Mouse (Mus musculus): ENCODE measurements around the gene Ate1. TPM values are rescaled to one million over a fixed set of nuclear protein-coding genes. Genes with fewer than 3 reads are reported as not detected.

The Ate1 gene
- total RNA-seq (2021) (10 to 100 TPM; 34.1 to 34.9 TPM), polyA plus RNA-seq (2012; rRNA removed) (8.9 and 18.1 TPM in 2 replicates)
- long read RNA-seq, full-length matches to known transcripts, result 19 of 25 reads
- long read RNA-seq, partial matches to known transcripts, result 0 of 25 reads
- long read RNA-seq, other reads (novel, unspliced or antisense), result 6 of 25 reads

- no peaks in the 10 kb centered on the region for H3K27me3 ChIP-seq (ENCODE audit: control insufficient read depth, insufficient read depth, low read length)
- no peak for DNase-seq
- no peaks in the 10 kb centered on the region for H3K4me1 ChIP-seq (ENCODE audit: control insufficient read depth, insufficient read depth, low read length)
- peak within 1 kb of the TSS; percentile 93 for H3K9ac ChIP-seq (ENCODE audit: low read depth, low read length)
- H3K79me2 ChIP-seq (replicated peaks; ENCODE audit: control insufficient read depth, insufficient read depth, low read length), result no peaks in the 10 kb centered on the region; the same call in 1 of the 2 replicates
- intact Hi-C loops (cut with DNase I), result no loop called here
- TF ChIP-seq CTCF (IDR thresholded peaks at IDR 0.05) (no peak), POLR2A (IDR thresholded peaks at IDR 0.05; ENCODE audit: insufficient read depth, low read depth, low read length) (no peak), EP300 (IDR thresholded peaks at IDR 0.05; ENCODE audit: insufficient read depth, low read depth, low read length) (no peak)
- H3K27ac ChIP-seq, result peak within 1 kb of the TSS; percentile 94
- H3K4me3 ChIP-seq, result peak within 1 kb of the TSS; percentile 94
- WGBS, result 13% methylated on average over 20 of the region's 20 CpGs
- peaks cover 13% of the 10 kb centered on the region for H3K36me3 ChIP-seq (ENCODE audit: control insufficient read depth, insufficient read depth, low read length)
These were observed at the start of gene Ate1 for GRCm38 (mm10) chr7:130520049-130520425. Gene Ate1, minus strand, starts transcription at chr7:130520369.

GRCm38 (mm10) chr7:130568783-130569436, 48.7 kb upstream of the Ate1 start:
- WGBS, result 43% methylated on average over 9 of the region's 9 CpGs
- TF ChIP-seq EP300 (IDR thresholded peaks at IDR 0.05; ENCODE audit: insufficient read depth, low read depth, low read length) (peak; percentile 64; the same call in 1 of the 2 replicates), CTCF (IDR thresholded peaks at IDR 0.05) (no peak), POLR2A (IDR thresholded peaks at IDR 0.05; ENCODE audit: insufficient read depth, low read depth, low read length) (no peak)
- Histone ChIP-seq H3K36me3 (ENCODE audit: control insufficient read depth, insufficient read depth, low read length) (peaks cover 4% of the 10 kb centered on the region; the same call in 1 of the 2 replicates), H3K4me1 (ENCODE audit: control insufficient read depth, insufficient read depth, low read length) (peaks cover 8% of the 10 kb centered on the region; the same call in 1 of the 2 replicates), H3K9ac (ENCODE audit: low read depth, low read length) (no peak overlapping the region), H3K79me2 (replicated peaks; ENCODE audit: control insufficient read depth, insufficient read depth, low read length) (no peaks in the 10 kb centered on the region; the same call in 1 of the 2 replicates), H3K27me3 (ENCODE audit: control insufficient read depth, insufficient read depth, low read length) (no peaks in the 10 kb centered on the region), H3K27ac (peak overlapping the region; percentile 82), H3K4me3 (no peak overlapping the region)
- DNase-seq, result peak; percentile 35 to 61
- intact Hi-C loops (cut with DNase I), result loop anchor here (2.0 kb wide), 1 partner anchor 14 kb away; no protein-coding TSS in a partner anchor

- H3K27ac ChIP-seq, result peak overlapping the region; percentile 26; the same call in 1 of the 2 replicates
- no peak for DNase-seq
- 25% methylated on average over 3 of the region's 3 CpGs for WGBS
- peaks cover 3% of the 10 kb centered on the region; the same call in 1 of the 2 replicates for H3K4me1 ChIP-seq (ENCODE audit: control insufficient read depth, insufficient read depth, low read length)
- H3K9ac ChIP-seq (ENCODE audit: low read depth, low read length), result no peak overlapping the region
- H3K79me2 ChIP-seq (replicated peaks; ENCODE audit: control insufficient read depth, insufficient read depth, low read length), result no peaks in the 10 kb centered on the region; the same call in 1 of the 2 replicates
- H3K27me3 ChIP-seq (ENCODE audit: control insufficient read depth, insufficient read depth, low read length), result no peaks in the 10 kb centered on the region
- peaks cover 8% of the 10 kb centered on the region; the same call in 1 of the 2 replicates for H3K36me3 ChIP-seq (ENCODE audit: control insufficient read depth, insufficient read depth, low read length)
- TF ChIP-seq CTCF (IDR thresholded peaks at IDR 0.05), result no peak
- TF ChIP-seq EP300 (IDR thresholded peaks at IDR 0.05; ENCODE audit: insufficient read depth, low read depth, low read length), result no peak
- no peak for TF ChIP-seq POLR2A (IDR thresholded peaks at IDR 0.05; ENCODE audit: insufficient read depth, low read depth, low read length)
- no peak overlapping the region for H3K4me3 ChIP-seq
- intact Hi-C loops (cut with DNase I), result no loop called here
These were observed 44.4 kb upstream of the Ate1 start for GRCm38 (mm10) chr7:130564596-130564995.

GRCm38 (mm10) chr7:130563880-130564279, 43.7 kb upstream of the Ate1 start:
- H3K27ac ChIP-seq, result no peak overlapping the region

GRCm38 (mm10) chr7:130563276-130563675, 43.1 kb upstream of the Ate1 start:
- peaks cover 1% of the 10 kb centered on the region; the same call in 1 of the 2 replicates for H3K4me1 ChIP-seq (ENCODE audit: control insufficient read depth, insufficient read depth, low read length)
- no peaks in the 10 kb centered on the region for H3K27me3 ChIP-seq (ENCODE audit: control insufficient read depth, insufficient read depth, low read length)
- intact Hi-C loops (cut with DNase I), result no loop called here
- H3K4me3 ChIP-seq, result no peak overlapping the region
- DNase-seq, result no peak
- no peaks in the 10 kb centered on the region; the same call in 1 of the 2 replicates for H3K79me2 ChIP-seq (replicated peaks; ENCODE audit: control insufficient read depth, insufficient read depth, low read length)
- no peak overlapping the region for H3K27ac ChIP-seq
- WGBS, result 90% methylated on average over 4 of the region's 4 CpGs
- TF ChIP-seq CTCF (IDR thresholded peaks at IDR 0.05) (no peak), POLR2A (IDR thresholded peaks at IDR 0.05; ENCODE audit: insufficient read depth, low read depth, low read length) (no peak), EP300 (IDR thresholded peaks at IDR 0.05; ENCODE audit: insufficient read depth, low read depth, low read length) (no peak)
- no peak overlapping the region for H3K9ac ChIP-seq (ENCODE audit: low read depth, low read length)
- peaks cover 6% of the 10 kb centered on the region; the same call in 1 of the 2 replicates for H3K36me3 ChIP-seq (ENCODE audit: control insufficient read depth, insufficient read depth, low read length)

More at GRCm38 (mm10) chr7:130563880-130564279, 43.7 kb upstream of the Ate1 start:
- TF ChIP-seq CTCF (IDR thresholded peaks at IDR 0.05), result no peak
- TF ChIP-seq EP300 (IDR thresholded peaks at IDR 0.05; ENCODE audit: insufficient read depth, low read depth, low read length), result no peak
- no peak for TF ChIP-seq POLR2A (IDR thresholded peaks at IDR 0.05; ENCODE audit: insufficient read depth, low read depth, low read length)
- H3K4me3 ChIP-seq, result no peak overlapping the region
- no peaks in the 10 kb centered on the region; the same call in 1 of the 2 replicates for H3K79me2 ChIP-seq (replicated peaks; ENCODE audit: control insufficient read depth, insufficient read depth, low read length)
- H3K27me3 ChIP-seq (ENCODE audit: control insufficient read depth, insufficient read depth, low read length), result no peaks in the 10 kb centered on the region
- peaks cover 8% of the 10 kb centered on the region; the same call in 1 of the 2 replicates for H3K36me3 ChIP-seq (ENCODE audit: control insufficient read depth, insufficient read depth, low read length)
- no peak overlapping the region for H3K9ac ChIP-seq (ENCODE audit: low read depth, low read length)
- WGBS, result 40% methylated on average over 4 of the region's 4 CpGs
- DNase-seq, result no peak
- peaks cover 3% of the 10 kb centered on the region; the same call in 1 of the 2 replicates for H3K4me1 ChIP-seq (ENCODE audit: control insufficient read depth, insufficient read depth, low read length)
- intact Hi-C loops (cut with DNase I), result no loop called here

Measured in heart, adult 2 months (tissue).